8 mouse cellular contexts compared by ENCODE assay signal in genomic region chr7:19164978-19165377, GRCm38 (mm10). TPM values are rescaled to one million over a fixed set of nuclear protein-coding genes. Genes with fewer than 3 reads are reported as not detected.
DNase-seq lines count a peak whose midpoint lies in the region; ATAC-seq lines count a peak whose summit lies in the region.

No protein-coding gene starts in this region.

- 1% methylated on average over 13 of the region's 13 CpGs for WGBS in heart, embryonic 16.5 days
- WGBS in hindbrain, embryonic 16.5 days = 3% methylated on average over 13 of the region's 13 CpGs
- WGBS in midbrain, embryonic 12.5 days = 2% methylated on average over 13 of the region's 13 CpGs

- peak overlapping the region; percentile 95 for H3K27ac ChIP-seq in heart, embryonic 16.5 days (ENCODE audit: low read length)
- no peak overlapping the region for H3K27ac ChIP-seq in hindbrain, embryonic 16.5 days (ENCODE audit: low read depth, low read length)
- H3K27ac ChIP-seq in midbrain, embryonic 12.5 days (replicated peaks) = no peak overlapping the region

- ATAC-seq in heart, embryonic 16.5 days (replicated peaks; ENCODE audit: extremely low read depth, insufficient read depth, low FRiP score) = peak; percentile 38
- peak; percentile 70 for ATAC-seq in activated CD4-positive, CD25-positive, alpha-beta regulatory T cell, adult 4 months
- no peak for ATAC-seq in hindbrain, embryonic 16.5 days
- ATAC-seq in midbrain, embryonic 12.5 days (ENCODE audit: low FRiP score, low read depth) = no peak

- peak overlapping the region; percentile 62 for H3K4me2 ChIP-seq in heart, embryonic 16.5 days (ENCODE audit: low read depth, low read length)
- peak overlapping the region; percentile 38 for H3K4me2 ChIP-seq in hindbrain, embryonic 16.5 days (ENCODE audit: low read length)
- peak overlapping the region; percentile 19; the same call in 1 of the 2 replicates for H3K4me2 ChIP-seq in midbrain, embryonic 12.5 days (replicated peaks)

- peak overlapping the region; percentile 75 for H3K9ac ChIP-seq in heart, embryonic 16.5 days (ENCODE audit: low read length)
- H3K9ac ChIP-seq in hindbrain, embryonic 16.5 days (ENCODE audit: low read depth, low read length) = no peak overlapping the region
- 0 out of 2 replicates have a peak overlapping the region, but pooled peaks have one; percentile 24 for H3K9ac ChIP-seq in midbrain, embryonic 12.5 days (replicated peaks)

- H3K36me3 ChIP-seq in heart, embryonic 16.5 days (ENCODE audit: control insufficient read depth, insufficient read depth) = 0 out of 2 replicates have a peak, but pooled peaks cover 4% of the 10 kb centered on the region
- H3K36me3 ChIP-seq in hindbrain, embryonic 16.5 days (ENCODE audit: control insufficient read depth, insufficient read depth, low read length) = no peaks in the 10 kb centered on the region
- H3K36me3 ChIP-seq in midbrain, embryonic 12.5 days = no peaks in the 10 kb centered on the region

- peak overlapping the region; percentile 50 for H3K4me3 ChIP-seq in heart, embryonic 16.5 days (ENCODE audit: low read length)
- H3K4me3 ChIP-seq in hindbrain, embryonic 16.5 days (ENCODE audit: low read length) = no peak overlapping the region
- H3K4me3 ChIP-seq in midbrain, embryonic 12.5 days = 0 out of 2 replicates have a peak overlapping the region, but pooled peaks have one; percentile 1

- intact Hi-C loops in heart, postnatal 25 days (cut with DNase I) = no loop called here

- 0 out of 2 replicates have a peak, but pooled peaks cover 5% of the 10 kb centered on the region for H3K9me3 ChIP-seq in heart, embryonic 16.5 days (replicated peaks; ENCODE audit: control insufficient read depth, low read length)
- peaks cover 2% of the 10 kb centered on the region; the same call in 1 of the 2 replicates for H3K9me3 ChIP-seq in hindbrain, embryonic 16.5 days (ENCODE audit: control insufficient read depth, low read length)
- no peaks in the 10 kb centered on the region for H3K9me3 ChIP-seq in midbrain, embryonic 12.5 days

- H3K27me3 ChIP-seq in heart, embryonic 16.5 days (ENCODE audit: control insufficient read depth, insufficient read depth, low read length) = no peaks in the 10 kb centered on the region
- H3K27me3 ChIP-seq in hindbrain, embryonic 16.5 days (replicated peaks; ENCODE audit: control insufficient read depth, insufficient read depth, low read length) = peaks cover 7% of the 10 kb centered on the region
- peaks cover 66% of the 10 kb centered on the region for H3K27me3 ChIP-seq in midbrain, embryonic 12.5 days

- peaks cover 41% of the 10 kb centered on the region for H3K4me1 ChIP-seq in heart, embryonic 16.5 days (ENCODE audit: control insufficient read depth, insufficient read depth, low read length)
- peaks cover 10% of the 10 kb centered on the region for H3K4me1 ChIP-seq in hindbrain, embryonic 16.5 days (ENCODE audit: control insufficient read depth, insufficient read depth, low read depth, low read length)
- H3K4me1 ChIP-seq in midbrain, embryonic 12.5 days = peaks cover 27% of the 10 kb centered on the region

- no peak for DNase-seq in heart, postnatal 25 days (ENCODE audit: low spot score)
- DNase-seq in right cerebral cortex, postnatal 14 days = no peak
- DNase-seq in urinary bladder, postnatal 4 days (ENCODE audit: low spot score in 2 of 2) = no peak
- no peak for DNase-seq in right cerebral cortex, adult 2 months (ENCODE audit: low spot score in 2 of 2)

RNA-seq across cellular contexts. Expression of gene Gipr, which starts 0.9 kb away (rescaled TPM):
- 104 and 107 TPM in 2 replicates for polyA plus RNA-seq in heart, embryonic 16.5 days (2015; fragmentation: Nextera tagmentation; extraction: Ambion mirVana)
- under 1 TPM; 0.21 to 0.22 TPM for total RNA-seq in heart, postnatal 25 days (2021)
- polyA plus RNA-seq in activated CD4-positive, CD25-positive, alpha-beta regulatory T cell, adult 4 months (2017; shearing (Covaris generic)) = not detected
- polyA plus RNA-seq in hindbrain, embryonic 16.5 days (2015; fragmentation: Nextera tagmentation; extraction: Ambion mirVana) = 2.0 and 2.9 TPM in 2 replicates
- 2.1 and 3.4 TPM in 2 replicates for polyA plus RNA-seq in midbrain, embryonic 12.5 days (2016; fragmentation: Nextera tagmentation; extraction: Ambion mirVana)

RNA-seq across cellular contexts. Expression of gene Eml2, which starts 11.2 kb away (rescaled TPM):
- polyA plus RNA-seq in heart, embryonic 16.5 days (2015; fragmentation: Nextera tagmentation; extraction: Ambion mirVana) = 23.5 and 26.2 TPM in 2 replicates
- total RNA-seq in heart, postnatal 25 days (2021) = 10 to 100 TPM; 37.1 to 37.8 TPM
- 10 to 100 TPM in 1 of 2 experiments, 1 to 10 TPM in 1; 5.2 to 16.9 TPM for polyA plus RNA-seq in activated CD4-positive, CD25-positive, alpha-beta regulatory T cell, adult 4 months (2017; shearing (Covaris generic))
- 9.4 and 12.3 TPM in 2 replicates for polyA plus RNA-seq in hindbrain, embryonic 16.5 days (2015; fragmentation: Nextera tagmentation; extraction: Ambion mirVana)
- polyA plus RNA-seq in midbrain, embryonic 12.5 days (2016; fragmentation: Nextera tagmentation; extraction: Ambion mirVana) = 5.4 and 6.0 TPM in 2 replicates

RNA-seq across cellular contexts. Expression of gene Snrpd2, which starts 15.5 kb away (rescaled TPM):
- 84.3 and 93.8 TPM in 2 replicates for polyA plus RNA-seq in heart, embryonic 16.5 days (2015; fragmentation: Nextera tagmentation; extraction: Ambion mirVana)
- 10 to 100 TPM; 67.8 to 71.0 TPM for total RNA-seq in heart, postnatal 25 days (2021)
- polyA plus RNA-seq in activated CD4-positive, CD25-positive, alpha-beta regulatory T cell, adult 4 months (2017; shearing (Covaris generic)) = 10 to 100 TPM; 85.2 to 96.5 TPM
- polyA plus RNA-seq in hindbrain, embryonic 16.5 days (2015; fragmentation: Nextera tagmentation; extraction: Ambion mirVana) = 107 and 110 TPM in 2 replicates
- 136 and 139 TPM in 2 replicates for polyA plus RNA-seq in midbrain, embryonic 12.5 days (2016; fragmentation: Nextera tagmentation; extraction: Ambion mirVana)

RNA-seq across cellular contexts. Expression of gene Qpctl, which starts 15.9 kb away (rescaled TPM):
- polyA plus RNA-seq in heart, embryonic 16.5 days (2015; fragmentation: Nextera tagmentation; extraction: Ambion mirVana) = 9.6 and 10.6 TPM in 2 replicates
- 1 to 10 TPM; 4.6 to 5.1 TPM for total RNA-seq in heart, postnatal 25 days (2021)
- 10 to 100 TPM in 1 of 2 experiments, 1 to 10 TPM in 1; 8.9 to 11.6 TPM for polyA plus RNA-seq in activated CD4-positive, CD25-positive, alpha-beta regulatory T cell, adult 4 months (2017; shearing (Covaris generic))
- 24.0 and 26.3 TPM in 2 replicates for polyA plus RNA-seq in hindbrain, embryonic 16.5 days (2015; fragmentation: Nextera tagmentation; extraction: Ambion mirVana)
- 21.0 and 22.0 TPM in 2 replicates for polyA plus RNA-seq in midbrain, embryonic 12.5 days (2016; fragmentation: Nextera tagmentation; extraction: Ambion mirVana)

RNA-seq across cellular contexts. Expression of gene Fbxo46, which starts 45.3 kb away (rescaled TPM):
- 9.8 and 9.9 TPM in 2 replicates for polyA plus RNA-seq in heart, embryonic 16.5 days (2015; fragmentation: Nextera tagmentation; extraction: Ambion mirVana)
- total RNA-seq in heart, postnatal 25 days (2021) = 1 to 10 TPM; 5.4 to 5.5 TPM
- polyA plus RNA-seq in activated CD4-positive, CD25-positive, alpha-beta regulatory T cell, adult 4 months (2017; shearing (Covaris generic)) = 10 to 100 TPM; 17.1 to 17.7 TPM
- polyA plus RNA-seq in hindbrain, embryonic 16.5 days (2015; fragmentation: Nextera tagmentation; extraction: Ambion mirVana) = 16.4 and 17.7 TPM in 2 replicates
- polyA plus RNA-seq in midbrain, embryonic 12.5 days (2016; fragmentation: Nextera tagmentation; extraction: Ambion mirVana) = 20.6 and 21.9 TPM in 2 replicates

Comparison
In these comparisons a context has a peak if more than half of its experiments do, and no peak if none do; other contexts are left out.
1. ATAC-seq: peak in heart, embryonic 16.5 days (single experiment) and activated CD4-positive, CD25-positive, alpha-beta regulatory T cell, adult 4 months (single experiment); none in hindbrain, embryonic 16.5 days (single experiment) and midbrain, embryonic 12.5 days (single experiment).
2. RNA of gene Gipr, which starts 0.9 kb away (polyA plus RNA-seq): 104 to 107 TPM in heart, embryonic 16.5 days; 2.1 to 3.4 TPM in midbrain, embryonic 12.5 days, 2.0 to 2.9 TPM in hindbrain, embryonic 16.5 days and not detected in activated CD4-positive, CD25-positive, alpha-beta regulatory T cell, adult 4 months; every median in the first group is over 10 times any median in the second.
3. Peak in every context shown above with its lines, with median percentiles within 50 percentile points of each other: H3K4me2 ChIP-seq.